Mouse (Mus musculus) heart, adult 8-10 months (tissue): Measurements from ENCODE around the gene Ms4a14. TPM values are rescaled to one million over a fixed set of nuclear protein-coding genes. Genes with fewer than 3 reads are reported as not detected.
"Not testable (repeated sequence)": the region's sequence is repeated elsewhere in the genome, so short reads cannot be mapped to it uniquely, and the experiment has no call there.

Experiments
- DNase-seq: peaks from one replicate; pipeline ENCODE4 v3.0.0; 2022; ENCODE audit warnings: low spot score
- total RNA-seq, 4 experiments: library from RNA; stranded (reverse); gene quantifications; 2 replicates each; pipeline ENCODE4 v1.2.4; 2022

Gene Ms4a14
- total RNA-seq, 4 experiments from 2014 or later, result 0.12 to 0.20 (median 0.13) TPM; not detected in 1

DNA sequence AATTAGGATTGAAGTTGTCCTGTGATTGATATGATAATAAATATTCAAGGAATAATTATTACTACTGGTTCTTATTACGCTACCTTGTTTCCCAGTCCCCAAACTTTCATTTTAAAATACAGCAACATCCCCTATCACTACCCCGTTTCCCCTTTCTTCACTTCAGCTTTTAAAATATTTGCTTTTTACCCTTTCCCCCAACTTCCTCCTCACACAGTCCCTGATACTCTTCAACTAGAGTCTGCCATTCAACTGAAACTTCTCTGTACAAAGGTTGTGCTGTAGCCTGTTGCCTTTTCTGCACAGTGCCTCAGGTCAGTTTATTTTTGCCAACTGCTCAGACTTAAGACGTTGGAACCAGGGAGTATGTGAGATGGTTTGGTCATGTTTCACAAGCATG, 50.7 kb downstream of the Ms4a14 start:
- no peak for DNase-seq

DNA sequence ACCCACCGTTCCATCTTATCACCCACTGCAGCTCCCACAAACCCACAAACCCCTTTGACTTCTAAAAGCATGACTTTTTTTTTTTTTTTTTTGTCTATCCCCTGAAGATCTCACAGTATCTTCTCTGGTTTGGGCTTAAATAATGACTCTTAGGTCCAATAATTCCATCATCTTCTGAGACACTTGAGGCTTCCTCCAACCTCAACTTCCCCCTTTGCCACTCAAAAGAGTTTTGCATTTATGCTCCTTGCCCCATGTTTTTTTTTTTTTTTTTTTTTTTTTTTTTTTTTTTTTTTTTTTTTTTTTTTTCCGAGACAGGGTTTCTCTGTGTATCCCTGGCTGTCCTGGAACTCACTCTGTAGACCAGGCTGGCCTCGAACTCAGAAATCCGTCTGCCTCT, 51.3 kb downstream of the Ms4a14 start:
- DNase-seq, result not testable (repeated sequence)

DNA sequence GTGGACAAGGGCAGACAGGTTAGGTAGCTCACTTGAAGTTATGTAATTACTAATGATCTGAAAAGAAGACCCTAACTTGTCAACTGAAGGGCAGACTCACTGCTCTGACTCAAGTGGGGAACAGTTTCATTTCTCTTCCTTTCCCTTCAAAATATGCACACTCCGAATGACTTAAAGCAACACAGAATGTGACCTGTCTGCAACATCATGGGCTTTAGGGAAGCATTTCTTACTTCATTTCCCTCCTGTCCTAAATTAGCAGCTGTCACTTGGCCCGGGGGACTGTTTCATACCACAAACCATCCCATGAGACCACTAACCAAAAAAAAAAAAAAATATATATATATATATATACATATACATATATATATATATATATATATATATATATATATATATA, 52.7 kb downstream of the Ms4a14 start:
- DNase-seq, result no peak

Other genes starting within 250 kb of the Ms4a14 start
- gene Ms4a8a, start 233.4 kb downstream of the Ms4a14 start, total RNA-seq, result 1 to 10 TPM in 3 of 4 experiments, under 1 TPM in 1; 0.82 to 4.2 (median 1.4) TPM
- gene 1700017D01Rik, start 183.6 kb downstream of the Ms4a14 start, total RNA-seq, result not detected
- gene 1700025F22Rik, start 149.1 kb downstream of the Ms4a14 start, total RNA-seq, result not detected
- not detected for gene Ms4a13, start 117.7 kb downstream of the Ms4a14 start, total RNA-seq
- gene Ms4a12, start 82.0 kb downstream of the Ms4a14 start, total RNA-seq, result not detected
- gene Ms4a1, start 48.2 kb downstream of the Ms4a14 start, total RNA-seq, result under 1 TPM; 0.33 to 0.78 (median 0.34) TPM
- gene Ms4a5, start 30.6 kb downstream of the Ms4a14 start, total RNA-seq, result not detected
- gene Ms4a7, start 21.7 kb upstream of the Ms4a14 start, total RNA-seq, result 1 to 10 TPM in 2 of 4 experiments, under 1 TPM in 2; 0.59 to 1.9 (median 1.2) TPM
- 1 to 10 TPM; 1.5 to 5.5 (median 2.8) TPM for gene Ms4a4a, start 61.1 kb upstream of the Ms4a14 start, total RNA-seq
- gene Ms4a4c, start 90.3 kb upstream of the Ms4a14 start, total RNA-seq, result under 1 TPM in 1 of 4 experiments, not detected in 3; 0.34 TPM
- under 1 TPM; 0.19 to 0.79 (median 0.37) TPM for gene Ms4a4b, start 129.1 kb upstream of the Ms4a14 start, total RNA-seq
- gene Ms4a6c, start 154.9 kb upstream of the Ms4a14 start, total RNA-seq, result 1 to 10 TPM; 3.7 to 4.7 (median 4.1) TPM
- gene Gm8369, start 171.5 kb upstream of the Ms4a14 start, total RNA-seq, result under 1 TPM in 2 of 4 experiments, not detected in 2; 0.40 to 0.57 TPM
- gene Ms4a6b, start 202.1 kb upstream of the Ms4a14 start, total RNA-seq, result 1 to 10 TPM; 2.4 to 5.9 (median 3.6) TPM
- gene Ms4a4d, start 222.3 kb upstream of the Ms4a14 start, total RNA-seq, result 1 to 10 TPM; 4.9 to 6.9 (median 6.7) TPM